Mouse (Mus musculus) thymus, adult 2 months (tissue): ENCODE results near the gene Rsc1a1. TPM values are rescaled to one million over a fixed set of nuclear protein-coding genes. Genes with fewer than 3 reads are reported as not detected.
A peak's percentile ranks its signal among the peaks of the same experiment; 100 is the strongest.

Experiments used
- DNase-seq: peaks from one replicate; pipeline ENCODE4 v3.0.0; 2021
- H3K27ac ChIP-seq: fragments of 200-500 bp; 2 replicates; pipeline ENCODE4 v1.5.1; 2012; ENCODE audit warnings: low read length, control low read depth; ENCODE audit not compliant: control insufficient read depth, insufficient read depth
- H3K27me3 ChIP-seq: fragments of 200-500 bp; 2 replicates; pipeline ENCODE4 v1.6.1; 2012; ENCODE audit warnings: mild to moderate bottlenecking, low read length, moderate library complexity, mixed read lengths; ENCODE audit not compliant: control insufficient read depth, insufficient read depth
- H3K36me3 ChIP-seq: fragments of 200-500 bp; 2 replicates; pipeline ENCODE4 v1.6.1; 2012; ENCODE audit warnings: mild to moderate bottlenecking, low read length, moderate library complexity; ENCODE audit not compliant: control insufficient read depth, insufficient read depth
- H3K4me1 ChIP-seq: fragments of 200-500 bp; replicated peaks from 2 replicates; pipeline ENCODE4 v1.6.1; 2012; ENCODE audit warnings: low read length; ENCODE audit not compliant: control insufficient read depth, insufficient read depth
- H3K4me3 ChIP-seq: fragments of 200-500 bp; 2 replicates; pipeline ENCODE4 v1.5.1; 2012; ENCODE audit warnings: mild to moderate bottlenecking, low read length, control low read depth, moderate library complexity; ENCODE audit not compliant: control insufficient read depth, insufficient read depth
- CTCF ChIP-seq: fragments of 200-500 bp; IDR thresholded peaks from 2 replicates; pipeline ENCODE4 v1.5.1; 2012; ENCODE audit warnings: mild to moderate bottlenecking, control low read depth, low read length, moderate library complexity, borderline replicate concordance; ENCODE audit not compliant: control insufficient read depth, poor library complexity, insufficient read depth; ENCODE audit errors: extremely low read depth
- POLR2A ChIP-seq: fragments of 200-500 bp; IDR thresholded peaks from 2 replicates; pipeline ENCODE4 v1.6.1; 2012; ENCODE audit warnings: mild to moderate bottlenecking, low read length, control low read depth, moderate library complexity; ENCODE audit not compliant: control insufficient read depth, poor library complexity, insufficient read depth; ENCODE audit errors: extremely low read depth
- WGBS: fragments of 180-500 bp; shearing (Covaris S2); methylation state at CpG from one replicate; pipeline ENCODE4 v1.1.7; 2018; 5-methylcytosine and 5-hydroxymethylcytosine counted together
- polyA plus RNA-seq: library from polyadenylated mRNA; depleted of rRNA; stranded (reverse); fragments of >200 nt; gene quantifications from 2 replicates; pipeline ENCODE4 v1.2.3, GENCODE M21; 2012

Gene Rsc1a1
- polyA plus RNA-seq, 1 experiment: 14.4 TPM

GRCm38 (mm10) chr4:141725277-141725676, 39.9 kb upstream of the Rsc1a1 start:
- Histone ChIP-seq H3K4me3 (no peak overlapping the region), H3K36me3 (no peaks in the 10 kb centered on the region), H3K27ac (no peak overlapping the region), H3K4me1 (peaks cover 10% of the 10 kb centered on the region), H3K27me3 (no peaks in the 10 kb centered on the region)
- no peak for TF ChIP-seq POLR2A
- TF ChIP-seq CTCF: no peak
- WGBS: 90% methylated on average over 5 of the region's 5 CpGs
- DNase-seq: no peak

GRCm38 (mm10) chr4:141724594-141724993, 39.2 kb upstream of the Rsc1a1 start:
- DNase-seq: no peak
- 60% methylated on average over 11 of the region's 11 CpGs for WGBS
- Histone ChIP-seq H3K27ac (no peak overlapping the region), H3K27me3 (no peaks in the 10 kb centered on the region), H3K4me1 (peaks cover 10% of the 10 kb centered on the region), H3K4me3 (no peak overlapping the region), H3K36me3 (no peaks in the 10 kb centered on the region)
- no peak for TF ChIP-seq POLR2A
- no peak for TF ChIP-seq CTCF

GRCm38 (mm10) chr4:141723673-141724068, 38.3 kb upstream of the Rsc1a1 start:
- H3K27me3 ChIP-seq: no peaks in the 10 kb centered on the region
- no peak for DNase-seq
- peaks cover 10% of the 10 kb centered on the region for H3K4me1 ChIP-seq
- no peak for TF ChIP-seq CTCF
- no peak for TF ChIP-seq POLR2A
- 11% methylated on average over 13 of the region's 13 CpGs for WGBS
- no peaks in the 10 kb centered on the region for H3K36me3 ChIP-seq
- no peak overlapping the region for H3K27ac ChIP-seq
- H3K4me3 ChIP-seq: peak overlapping the region; percentile 30

GRCm38 (mm10) chr4:141722731-141723672, 37.6 kb upstream of the Rsc1a1 start, which contains the start of gene Ddi2:
Ddi2 (minus strand) TSS chr4:141723419.
- DNase-seq: peak; percentile 93
- H3K36me3 ChIP-seq: no peaks in the 10 kb centered on the region
- peak within 1 kb of the TSS; percentile 94 for H3K4me3 ChIP-seq
- peaks cover 10% of the 10 kb centered on the region for H3K4me1 ChIP-seq
- H3K27ac ChIP-seq: peak within 1 kb of the TSS; percentile 63; the same call in 1 of the 2 replicates
- no peaks in the 10 kb centered on the region for H3K27me3 ChIP-seq
- WGBS: under 1% methylated on average over 104 of the region's 105 CpGs
- TF ChIP-seq CTCF (0 out of 2 replicates have a peak, but pooled peaks have one; percentile 41), POLR2A (peak; percentile 88)

- 55% methylated on average over 6 of the region's 6 CpGs for WGBS
- no peaks in the 10 kb centered on the region for H3K36me3 ChIP-seq
- H3K27ac ChIP-seq: no peak overlapping the region
- peaks cover 10% of the 10 kb centered on the region for H3K4me1 ChIP-seq
- H3K4me3 ChIP-seq: no peak overlapping the region
- H3K27me3 ChIP-seq: no peaks in the 10 kb centered on the region
- no peak for TF ChIP-seq CTCF
- TF ChIP-seq POLR2A: no peak
- no peak for DNase-seq
These were observed 36.6 kb upstream of the Rsc1a1 start for GRCm38 (mm10) chr4:141721961-141722360.

- no peak for DNase-seq
- TF ChIP-seq POLR2A (no peak), CTCF (no peak)
- Histone ChIP-seq H3K4me3 (no peak overlapping the region), H3K27ac (0 out of 2 replicates have a peak overlapping the region, but pooled peaks have one; percentile 23), H3K4me1 (peaks cover 10% of the 10 kb centered on the region), H3K36me3 (no peaks in the 10 kb centered on the region), H3K27me3 (no peaks in the 10 kb centered on the region)
- WGBS: 40% methylated on average over 6 of the region's 6 CpGs
These were observed 35.5 kb upstream of the Rsc1a1 start for GRCm38 (mm10) chr4:141720761-141721523.
